Mouse (Mus musculus): ENCODE data around the gene Usp35.

DNA sequence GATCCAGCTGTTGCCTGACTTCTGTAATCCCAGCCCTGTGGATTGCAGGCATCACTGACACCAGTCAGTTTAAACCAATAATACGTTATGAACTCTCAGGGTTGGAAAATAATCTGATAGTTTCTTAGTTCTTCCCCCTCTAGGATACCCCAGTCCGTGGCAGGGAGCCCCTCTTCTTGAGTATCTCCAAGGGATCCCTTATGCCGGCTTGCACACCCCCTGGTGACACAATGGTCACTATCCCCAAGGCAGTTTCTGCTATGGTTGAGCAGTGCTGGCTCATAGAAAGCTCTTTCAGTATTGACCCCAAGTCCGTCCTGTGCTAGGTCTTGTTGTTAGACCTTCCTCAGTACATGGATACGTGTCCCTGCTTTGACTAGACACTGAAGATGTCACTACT, 17.0 kb upstream of the Usp35 start:
- TF ChIP-seq CTCF (IDR thresholded peaks at IDR 0.05) (no peak), EP300 (IDR thresholded peaks at IDR 0.05) (no peak)

Measured in lung, postnatal 0 days (tissue).